Mouse (Mus musculus): Measurements from ENCODE around the gene Glrx. TPM values are rescaled to one million over a fixed set of nuclear protein-coding genes. Genes with fewer than 3 reads are reported as not detected.

Glrx gene
- polyA plus RNA-seq, 1 experiment = 11.9 TPM

- Histone ChIP-seq H3K9me3 (replicated peaks; ENCODE audit: control insufficient read depth, insufficient read depth, low read length, poor library complexity, severe bottlenecking) (0 out of 2 replicates have a peak, but pooled peaks cover 3% of the 10 kb centered on the region), H3K4me3 (ENCODE audit: low read depth, low read length) (no peak overlapping the region), H3K36me3 (ENCODE audit: control insufficient read depth, insufficient read depth, low read length, poor library complexity, severe bottlenecking) (no peaks in the 10 kb centered on the region), H3K4me1 (ENCODE audit: control insufficient read depth, insufficient read depth, low read length) (no peaks in the 10 kb centered on the region), H3K27ac (ENCODE audit: insufficient read depth, low read length) (no peak overlapping the region), H3K27me3 (ENCODE audit: control insufficient read depth, insufficient read depth, low read length, poor library complexity, severe bottlenecking) (no peaks in the 10 kb centered on the region), H3K9ac (ENCODE audit: low read depth, poor library complexity, severe bottlenecking) (no peak overlapping the region)
- TF ChIP-seq CTCF (IDR thresholded peaks at IDR 0.05; ENCODE audit: low read depth, low read length) (no peak), EP300 (IDR thresholded peaks at IDR 0.05; ENCODE audit: insufficient read depth, low read depth, low read length) (no peak), POLR2A (IDR thresholded peaks at IDR 0.05; ENCODE audit: insufficient read depth, low read length) (no peak)
Measured at GRCm38 (mm10) chr13:75883792-75884191, 44.1 kb downstream of the Glrx start.

DNA sequence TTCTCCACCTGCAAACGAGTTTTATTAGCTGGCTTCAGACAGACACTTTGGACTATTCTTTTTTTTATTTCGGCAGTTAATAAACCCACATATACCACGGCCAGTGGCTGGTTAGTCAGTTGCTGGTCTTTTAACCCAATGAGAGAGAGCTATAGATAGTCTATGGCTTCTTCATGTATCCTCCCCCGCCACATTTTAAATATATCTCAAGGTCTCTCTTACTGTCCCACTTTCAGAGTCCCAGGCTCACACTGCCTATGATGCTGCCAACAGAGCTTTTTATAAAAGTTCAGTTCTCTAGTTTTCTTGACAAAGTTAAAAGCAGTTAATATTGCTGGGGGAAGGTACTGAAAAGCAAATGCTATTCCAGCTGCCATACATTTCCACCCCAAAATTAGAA is 52.2 kb downstream of the Glrx start:
- TF ChIP-seq CTCF (IDR thresholded peaks at IDR 0.05; ENCODE audit: low read depth, low read length) = no peak
- no peak for TF ChIP-seq POLR2A (IDR thresholded peaks at IDR 0.05; ENCODE audit: insufficient read depth, low read length)
- H3K9ac ChIP-seq (ENCODE audit: low read depth, poor library complexity, severe bottlenecking) = no peak overlapping the region
- H3K27me3 ChIP-seq (ENCODE audit: control insufficient read depth, insufficient read depth, low read length, poor library complexity, severe bottlenecking) = no peaks in the 10 kb centered on the region
- H3K27ac ChIP-seq (ENCODE audit: insufficient read depth, low read length) = no peak overlapping the region
- no peaks in the 10 kb centered on the region for H3K36me3 ChIP-seq (ENCODE audit: control insufficient read depth, insufficient read depth, low read length, poor library complexity, severe bottlenecking)
- H3K4me1 ChIP-seq (ENCODE audit: control insufficient read depth, insufficient read depth, low read length) = no peaks in the 10 kb centered on the region
- H3K9me3 ChIP-seq (replicated peaks; ENCODE audit: control insufficient read depth, insufficient read depth, low read length, poor library complexity, severe bottlenecking) = no peaks in the 10 kb centered on the region
- H3K4me3 ChIP-seq (ENCODE audit: low read depth, low read length) = no peak overlapping the region

GRCm38 (mm10) chr13:75892291-75892690 is 52.6 kb downstream of the Glrx start:
- TF ChIP-seq POLR2A (IDR thresholded peaks at IDR 0.05; ENCODE audit: insufficient read depth, low read length) (no peak), EP300 (IDR thresholded peaks at IDR 0.05; ENCODE audit: insufficient read depth, low read depth, low read length) (no peak)
- Histone ChIP-seq H3K9ac (ENCODE audit: low read depth, poor library complexity, severe bottlenecking) (no peak overlapping the region), H3K36me3 (ENCODE audit: control insufficient read depth, insufficient read depth, low read length, poor library complexity, severe bottlenecking) (no peaks in the 10 kb centered on the region), H3K27me3 (ENCODE audit: control insufficient read depth, insufficient read depth, low read length, poor library complexity, severe bottlenecking) (no peaks in the 10 kb centered on the region), H3K4me3 (ENCODE audit: low read depth, low read length) (no peak overlapping the region), H3K4me1 (ENCODE audit: control insufficient read depth, insufficient read depth, low read length) (no peaks in the 10 kb centered on the region), H3K9me3 (replicated peaks; ENCODE audit: control insufficient read depth, insufficient read depth, low read length, poor library complexity, severe bottlenecking) (no peaks in the 10 kb centered on the region), H3K27ac (ENCODE audit: insufficient read depth, low read length) (no peak overlapping the region)

- no peaks in the 10 kb centered on the region for H3K9me3 ChIP-seq (replicated peaks; ENCODE audit: control insufficient read depth, insufficient read depth, low read length, poor library complexity, severe bottlenecking)
- H3K9ac ChIP-seq (ENCODE audit: low read depth, poor library complexity, severe bottlenecking) = no peak overlapping the region
- no peak for TF ChIP-seq EP300 (IDR thresholded peaks at IDR 0.05; ENCODE audit: insufficient read depth, low read depth, low read length)
- no peak for TF ChIP-seq CTCF (IDR thresholded peaks at IDR 0.05; ENCODE audit: low read depth, low read length)
- TF ChIP-seq POLR2A (IDR thresholded peaks at IDR 0.05; ENCODE audit: insufficient read depth, low read length) = no peak
- H3K4me3 ChIP-seq (ENCODE audit: low read depth, low read length) = no peak overlapping the region
- no peaks in the 10 kb centered on the region for H3K27me3 ChIP-seq (ENCODE audit: control insufficient read depth, insufficient read depth, low read length, poor library complexity, severe bottlenecking)
- H3K27ac ChIP-seq (ENCODE audit: insufficient read depth, low read length) = no peak overlapping the region
- no peaks in the 10 kb centered on the region for H3K36me3 ChIP-seq (ENCODE audit: control insufficient read depth, insufficient read depth, low read length, poor library complexity, severe bottlenecking)
- H3K4me1 ChIP-seq (ENCODE audit: control insufficient read depth, insufficient read depth, low read length) = no peaks in the 10 kb centered on the region
Measured at GRCm38 (mm10) chr13:75892876-75893275, 53.2 kb downstream of the Glrx start.

Other genes starting within 250 kb of the Glrx start
- gene Ell2, start 133.1 kb upstream of the Glrx start, polyA plus RNA-seq (2011; ENCODE audit: insufficient read depth, insufficient read length, low read depth, missing spikeins) = 41.0 and 41.5 TPM in 2 replicates
- 32.9 and 33.7 TPM in 2 replicates for gene Rhobtb3, start 104.1 kb downstream of the Glrx start, polyA plus RNA-seq (2011; ENCODE audit: insufficient read depth, insufficient read length, low read depth, missing spikeins)
- not detected in 2 replicates for gene Spata9, start 127.3 kb downstream of the Glrx start, polyA plus RNA-seq (2011; ENCODE audit: insufficient read depth, insufficient read length, low read depth, missing spikeins)
- 12.5 and 18.9 TPM in 2 replicates for gene Rfesd, start 178.9 kb downstream of the Glrx start, polyA plus RNA-seq (2011; ENCODE audit: insufficient read depth, insufficient read length, low read depth, missing spikeins)
- not detected in 2 replicates for gene Gpr150, start 217.1 kb downstream of the Glrx start, polyA plus RNA-seq (2011; ENCODE audit: insufficient read depth, insufficient read length, low read depth, missing spikeins)

All from ES-Bruce4 (cell line).